Mouse (Mus musculus) limb, embryonic 10.5 days (tissue): Measurements from ENCODE around the gene Celf2. TPM values are rescaled to one million over a fixed set of nuclear protein-coding genes. Genes with fewer than 3 reads are reported as not detected.

Experiments
- DNase-seq: peaks from one replicate; pipeline ENCODE4 v3.0.0-alpha.2; 2017; ENCODE audit warnings: low spot score
- H3K27ac ChIP-seq: fragments of 300-500 bp; sonication (generic); 2 replicates; pipeline ENCODE4 v1.5.1; 2016; ENCODE audit warnings: mild to moderate bottlenecking
- H3K27me3 ChIP-seq: fragments of 300-500 bp; sonication (generic); 2 replicates; pipeline ENCODE4 v1.6.1; 2016; ENCODE audit warnings: low read depth, mild to moderate bottlenecking; ENCODE audit not compliant: poor library complexity, severe bottlenecking
- H3K36me3 ChIP-seq: fragments of 300-500 bp; sonication (generic); 2 replicates; pipeline ENCODE4 v1.6.1; 2016; ENCODE audit warnings: mild to moderate bottlenecking, moderate library complexity
- H3K4me1 ChIP-seq: fragments of 300-500 bp; sonication (generic); 2 replicates; pipeline ENCODE4 v1.6.1; 2016
- H3K4me3 ChIP-seq: fragments of 300-500 bp; sonication (generic); 2 replicates; pipeline ENCODE4 v1.5.1; 2016; ENCODE audit warnings: mild to moderate bottlenecking, moderate library complexity
- H3K9me3 ChIP-seq: fragments of 300-500 bp; sonication (generic); replicated peaks from 2 replicates; pipeline ENCODE4 v1.6.1; 2016; ENCODE audit warnings: mild to moderate bottlenecking
- WGBS: fragments of 180-500 bp; shearing (Covaris S2); methylation state at CpG from one replicate; pipeline ENCODE4 v1.1.7; 2016; 5-methylcytosine and 5-hydroxymethylcytosine counted together
- polyA plus RNA-seq: library from polyadenylated mRNA; unstranded; fragments of >200 nt; fragmentation: Nextera tagmentation; extraction: Ambion mirVana; gene quantifications from 2 replicates; pipeline ENCODE4 v1.2.1, GENCODE M21; 2016

The Celf2 gene
- polyA plus RNA-seq, 1 experiment from 2014 or later, result 16.2 TPM

DNA sequence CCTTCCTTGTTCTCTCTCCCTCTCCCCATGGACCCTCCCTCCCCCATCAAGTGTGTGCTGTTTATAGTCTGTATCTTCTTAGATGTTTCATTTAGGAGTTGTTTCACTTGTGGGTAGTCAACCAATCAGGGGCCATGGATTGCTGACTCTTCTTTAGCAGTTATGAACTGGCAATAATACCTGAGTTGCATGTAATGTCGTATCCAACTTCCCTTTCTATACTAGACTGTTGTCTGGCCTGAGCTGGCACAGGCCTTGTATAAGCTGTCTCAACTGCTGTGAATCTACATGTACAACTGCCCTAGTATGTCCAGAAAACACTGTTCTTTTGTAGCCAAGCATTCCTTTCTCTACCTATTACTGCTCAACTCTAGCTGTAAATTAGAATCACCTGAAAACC lies 813.0 kb downstream of the Celf2 start:
- DNase-seq, result no peak
- Histone ChIP-seq H3K4me3 (no peak overlapping the region), H3K27me3 (no peaks in the 10 kb centered on the region), H3K4me1 (no peaks in the 10 kb centered on the region), H3K27ac (no peak overlapping the region), H3K36me3 (no peaks in the 10 kb centered on the region), H3K9me3 (no peaks in the 10 kb centered on the region)
- WGBS, result 89% methylated on average over 1 of the region's 1 CpGs

DNA sequence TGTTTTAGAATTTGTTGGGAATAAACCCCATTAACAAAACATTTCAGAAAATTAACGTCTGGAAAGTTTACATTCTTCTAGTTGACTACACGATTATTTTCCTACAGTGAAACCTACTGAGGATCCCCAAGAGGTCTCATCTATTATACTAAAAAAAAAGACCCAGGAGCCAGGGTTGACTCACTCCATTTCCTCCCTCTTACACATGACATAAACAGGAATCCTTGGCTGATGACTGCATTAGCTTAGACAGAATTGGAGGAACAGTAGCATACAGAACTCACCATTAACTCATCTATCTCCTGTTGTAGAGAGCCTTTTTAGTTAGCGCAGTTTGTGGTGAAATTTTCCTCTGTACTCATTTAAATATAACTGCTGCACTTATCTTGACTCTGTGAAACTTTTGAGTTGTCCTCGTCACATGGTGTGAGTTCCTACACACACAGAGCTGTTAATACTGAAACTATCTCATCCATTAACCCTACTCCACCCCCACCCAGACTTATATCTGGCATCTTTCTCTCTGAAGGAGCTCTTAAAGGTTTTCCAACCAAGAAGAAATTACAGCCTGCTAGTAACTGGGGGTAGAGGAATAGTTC lies 813.9 kb downstream of the Celf2 start:
- no peaks in the 10 kb centered on the region for H3K9me3 ChIP-seq
- no peak overlapping the region for H3K4me3 ChIP-seq
- H3K36me3 ChIP-seq, result no peaks in the 10 kb centered on the region
- no peaks in the 10 kb centered on the region for H3K27me3 ChIP-seq
- H3K27ac ChIP-seq, result no peak overlapping the region
- no peak for DNase-seq
- 86% methylated on average over 4 of the region's 4 CpGs for WGBS
- no peaks in the 10 kb centered on the region for H3K4me1 ChIP-seq

- H3K4me1 ChIP-seq, result no peaks in the 10 kb centered on the region
- WGBS, result 87% methylated on average over 2 of the region's 2 CpGs
- no peaks in the 10 kb centered on the region for H3K9me3 ChIP-seq
- H3K4me3 ChIP-seq, result no peak overlapping the region
- DNase-seq, result no peak
- H3K27ac ChIP-seq, result no peak overlapping the region
- no peaks in the 10 kb centered on the region for H3K36me3 ChIP-seq
- no peaks in the 10 kb centered on the region for H3K27me3 ChIP-seq
These were observed 819.7 kb downstream of the Celf2 start for GRCm38 (mm10) chr2:6689689-6690088.

DNA sequence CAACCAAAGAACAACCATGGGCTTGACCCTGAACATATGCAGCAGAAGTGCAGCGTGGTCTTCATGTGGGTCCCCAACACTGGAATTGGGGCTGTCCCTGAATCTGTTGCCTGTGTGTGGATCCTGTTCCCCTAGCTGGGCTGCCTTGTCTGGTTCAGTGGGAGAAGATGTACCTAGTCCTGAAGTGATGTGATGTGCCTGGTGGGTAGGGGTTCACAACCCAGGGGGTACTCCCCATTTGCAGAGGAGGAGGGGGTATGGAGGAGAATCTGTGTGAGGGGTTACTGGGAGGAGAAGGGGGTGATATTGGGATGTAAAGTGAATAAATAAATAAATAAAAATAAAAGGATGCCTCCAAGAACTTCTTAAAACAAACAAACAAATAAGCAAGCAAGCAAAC lies 831.1 kb downstream of the Celf2 start:
- Histone ChIP-seq H3K27ac (no peak overlapping the region), H3K4me1 (no peaks in the 10 kb centered on the region), H3K9me3 (no peaks in the 10 kb centered on the region), H3K36me3 (no peaks in the 10 kb centered on the region), H3K4me3 (no peak overlapping the region), H3K27me3 (no peaks in the 10 kb centered on the region)
- 82% methylated on average over 1 of the region's 1 CpGs for WGBS
- no peak for DNase-seq

- no peak for DNase-seq
- H3K27ac ChIP-seq, result no peak overlapping the region
- H3K9me3 ChIP-seq, result no peaks in the 10 kb centered on the region
- no peaks in the 10 kb centered on the region for H3K27me3 ChIP-seq
- H3K36me3 ChIP-seq, result no peaks in the 10 kb centered on the region
- no peaks in the 10 kb centered on the region for H3K4me1 ChIP-seq
- H3K4me3 ChIP-seq, result no peak overlapping the region
These were observed 831.9 kb downstream of the Celf2 start for GRCm38 (mm10) chr2:6677457-6677856.

DNA sequence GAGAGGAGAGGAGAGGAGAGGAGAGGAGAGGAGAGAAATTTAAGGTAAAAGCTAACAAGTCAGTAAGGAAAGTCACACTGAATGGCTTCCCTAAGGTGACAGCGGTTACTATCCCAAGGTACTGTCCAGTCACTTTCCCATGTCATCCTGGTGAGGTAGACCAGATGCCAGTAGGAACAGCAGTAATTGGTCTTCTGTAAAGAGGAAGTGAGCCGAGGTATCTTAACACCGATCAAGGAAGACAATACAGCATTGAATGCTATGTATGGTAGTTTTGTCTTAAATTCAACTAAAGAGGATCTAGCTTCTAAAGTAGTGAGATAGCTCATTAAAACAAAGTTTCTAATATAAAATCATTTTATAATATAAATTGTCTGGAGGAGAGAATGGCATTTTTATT lies 835.0 kb downstream of the Celf2 start:
- DNase-seq, result no peak

DNA sequence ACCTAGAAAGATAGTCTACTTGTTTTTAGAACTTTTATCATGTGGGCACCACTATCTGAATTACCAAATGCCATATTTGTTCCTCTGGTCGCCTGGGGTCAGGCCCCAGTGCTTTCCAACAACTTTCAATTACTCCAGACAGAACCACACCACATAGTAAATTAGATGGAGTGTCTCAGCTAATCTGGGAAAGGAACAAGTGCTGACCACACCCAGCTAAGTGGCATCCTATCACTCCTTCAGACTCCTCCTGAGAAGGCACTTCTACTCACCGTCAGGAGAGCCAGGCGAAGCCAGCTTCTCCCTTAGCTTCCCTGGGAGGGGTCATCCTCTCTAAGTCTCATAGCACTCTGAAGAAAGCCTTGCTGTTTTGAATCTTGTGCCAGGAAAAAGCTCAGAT lies 835.9 kb downstream of the Celf2 start:
- H3K27ac ChIP-seq, result no peak overlapping the region
- H3K4me1 ChIP-seq, result no peaks in the 10 kb centered on the region
- no peaks in the 10 kb centered on the region for H3K27me3 ChIP-seq
- H3K4me3 ChIP-seq, result no peak overlapping the region
- no peak for DNase-seq
- WGBS, result 85% methylated on average over 3 of the region's 3 CpGs
- no peaks in the 10 kb centered on the region for H3K9me3 ChIP-seq
- H3K36me3 ChIP-seq, result no peaks in the 10 kb centered on the region

More for the DNA sequence above, 835.0 kb downstream of the Celf2 start:
- Histone ChIP-seq H3K4me3 (no peak overlapping the region), H3K27ac (no peak overlapping the region), H3K4me1 (no peaks in the 10 kb centered on the region), H3K36me3 (no peaks in the 10 kb centered on the region), H3K9me3 (no peaks in the 10 kb centered on the region), H3K27me3 (no peaks in the 10 kb centered on the region)
- WGBS, result 84% methylated on average over 3 of the region's 3 CpGs

GRCm38 (mm10) chr2:6667611-6668010 lies 841.8 kb downstream of the Celf2 start:
- H3K27ac ChIP-seq, result no peak overlapping the region
- H3K36me3 ChIP-seq, result no peaks in the 10 kb centered on the region
- no peaks in the 10 kb centered on the region for H3K4me1 ChIP-seq
- DNase-seq, result no peak
- H3K27me3 ChIP-seq, result no peaks in the 10 kb centered on the region
- no peaks in the 10 kb centered on the region for H3K9me3 ChIP-seq
- WGBS, result 78% methylated on average over 4 of the region's 4 CpGs
- H3K4me3 ChIP-seq, result no peak overlapping the region

DNA sequence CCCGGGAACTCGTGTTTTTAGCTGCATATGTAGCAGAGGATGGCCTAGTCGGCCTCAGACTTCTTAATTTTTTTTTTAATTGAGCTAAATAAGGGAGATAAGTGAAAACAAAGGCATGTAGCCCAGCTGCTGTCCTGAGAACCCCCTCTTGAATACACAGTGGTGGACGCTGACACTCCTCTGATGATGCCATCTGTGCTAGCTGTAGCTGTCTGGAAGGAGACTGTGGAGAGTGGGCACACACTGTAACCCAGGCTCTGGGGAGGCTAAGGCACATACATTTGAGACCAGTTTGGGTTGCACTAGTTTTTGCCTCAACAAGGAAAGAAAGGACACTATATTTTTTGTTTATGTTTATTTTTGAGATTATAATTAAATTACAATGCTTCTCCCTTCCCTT lies 849.5 kb downstream of the Celf2 start:
- H3K36me3 ChIP-seq, result no peaks in the 10 kb centered on the region
- 85% methylated on average over 4 of the region's 4 CpGs for WGBS
- no peaks in the 10 kb centered on the region for H3K4me1 ChIP-seq
- no peak overlapping the region for H3K4me3 ChIP-seq
- no peak overlapping the region for H3K27ac ChIP-seq
- DNase-seq, result no peak
- no peaks in the 10 kb centered on the region for H3K9me3 ChIP-seq
- H3K27me3 ChIP-seq, result no peaks in the 10 kb centered on the region

GRCm38 (mm10) chr2:6653719-6654118 lies 855.6 kb downstream of the Celf2 start:
- Histone ChIP-seq H3K4me1 (no peaks in the 10 kb centered on the region), H3K27ac (no peak overlapping the region), H3K36me3 (no peaks in the 10 kb centered on the region), H3K4me3 (no peak overlapping the region), H3K27me3 (no peaks in the 10 kb centered on the region), H3K9me3 (no peaks in the 10 kb centered on the region)
- 72% methylated on average over 6 of the region's 6 CpGs for WGBS
- no peak for DNase-seq

GRCm38 (mm10) chr2:6651697-6652096 lies 857.7 kb downstream of the Celf2 start:
- Histone ChIP-seq H3K4me3 (no peak overlapping the region), H3K9me3 (no peaks in the 10 kb centered on the region), H3K27me3 (no peaks in the 10 kb centered on the region), H3K4me1 (no peaks in the 10 kb centered on the region), H3K27ac (no peak overlapping the region), H3K36me3 (no peaks in the 10 kb centered on the region)
- no peak for DNase-seq
- WGBS, result 80% methylated on average over 1 of the region's 1 CpGs

DNA sequence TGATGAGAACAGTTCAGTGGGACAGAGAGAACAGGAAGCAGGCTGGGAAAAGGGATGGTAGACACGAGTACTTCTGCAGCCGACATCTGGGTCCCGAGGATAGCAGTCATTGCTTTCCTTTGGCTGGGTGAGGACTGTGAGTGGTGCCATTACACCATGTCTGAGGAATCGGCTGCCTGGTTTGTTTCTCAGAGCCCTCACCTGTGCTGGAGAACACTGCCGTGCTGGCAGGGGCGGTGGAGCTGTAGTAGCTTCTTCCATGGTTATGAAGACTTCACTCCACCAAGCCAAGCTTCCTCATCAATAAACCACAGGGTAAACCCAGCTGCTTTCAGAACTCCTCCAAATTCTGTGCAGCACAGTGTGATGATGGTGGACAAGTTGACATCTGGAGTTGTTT lies 860.5 kb downstream of the Celf2 start:
- Histone ChIP-seq H3K4me3 (no peak overlapping the region), H3K4me1 (no peaks in the 10 kb centered on the region), H3K27me3 (no peaks in the 10 kb centered on the region), H3K27ac (no peak overlapping the region), H3K9me3 (no peaks in the 10 kb centered on the region), H3K36me3 (no peaks in the 10 kb centered on the region)
- DNase-seq, result no peak
- WGBS, result 89% methylated on average over 6 of the region's 6 CpGs

DNA sequence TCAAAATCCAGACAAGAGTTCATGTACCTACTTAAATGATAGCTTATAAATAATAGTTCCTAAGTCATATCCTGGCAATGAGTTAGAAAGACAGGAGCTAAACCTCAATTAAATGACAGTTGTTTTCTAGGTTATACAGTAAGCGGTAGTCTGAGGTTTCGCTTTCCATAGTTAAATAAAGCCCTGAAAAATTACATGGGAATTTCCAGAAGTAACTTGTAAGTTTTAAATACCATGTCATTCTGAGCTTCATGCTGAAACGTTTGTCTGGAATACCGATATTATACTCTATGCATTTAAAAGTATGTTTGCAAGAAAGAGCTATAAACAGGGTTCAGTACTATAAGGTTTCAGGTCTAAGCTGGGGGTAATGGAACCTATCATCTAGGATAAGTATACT lies 862.3 kb downstream of the Celf2 start:
- Histone ChIP-seq H3K9me3 (no peaks in the 10 kb centered on the region), H3K36me3 (no peaks in the 10 kb centered on the region)
- WGBS, result 96% methylated on average over 4 of the region's 4 CpGs

DNA sequence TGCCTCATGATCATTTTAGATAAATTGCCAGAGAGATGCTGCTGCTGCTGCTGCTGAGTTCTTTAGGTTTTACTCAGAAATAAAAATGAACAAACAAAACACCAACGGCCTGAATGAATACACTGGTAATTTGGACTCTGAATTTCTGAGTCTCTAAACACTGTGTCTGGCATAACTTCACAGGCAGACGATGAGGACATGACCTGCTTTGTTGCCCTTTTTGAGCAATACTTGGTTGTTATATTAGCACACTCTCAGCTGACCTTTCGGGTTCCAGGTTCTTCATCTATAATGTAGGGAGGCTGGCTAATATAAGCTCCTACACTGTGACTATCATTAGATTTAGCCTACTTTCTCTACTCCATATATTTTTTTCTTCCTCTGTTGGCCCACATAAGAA lies 863.0 kb downstream of the Celf2 start:
- Histone ChIP-seq H3K4me3 (no peak overlapping the region), H3K36me3 (no peaks in the 10 kb centered on the region), H3K27ac (no peak overlapping the region), H3K27me3 (no peaks in the 10 kb centered on the region), H3K4me1 (no peaks in the 10 kb centered on the region), H3K9me3 (no peaks in the 10 kb centered on the region)
- DNase-seq, result no peak
- 85% methylated on average over 3 of the region's 3 CpGs for WGBS

More for the DNA sequence above, 862.3 kb downstream of the Celf2 start:
- no peaks in the 10 kb centered on the region for H3K4me1 ChIP-seq
- H3K27ac ChIP-seq, result no peak overlapping the region
- H3K4me3 ChIP-seq, result no peak overlapping the region
- no peaks in the 10 kb centered on the region for H3K27me3 ChIP-seq
- no peak for DNase-seq
